Mouse (Mus musculus) cortical plate, adult 2 months (tissue): ENCODE data around the gene Acvr1b.

Experiments
- CTCF ChIP-seq: fragments of 200-500 bp; IDR thresholded peaks from 2 replicates; pipeline ENCODE4 v1.5.1; 2011; ENCODE audit warnings: mild to moderate bottlenecking, control low read depth, low read length; ENCODE audit not compliant: insufficient read depth; ENCODE audit errors: extremely low read depth
- POLR2A ChIP-seq: fragments of 200-500 bp; IDR thresholded peaks from 2 replicates; pipeline ENCODE4 v1.6.1; 2011; ENCODE audit warnings: mild to moderate bottlenecking, low read length, control low read depth; ENCODE audit not compliant: insufficient read depth; ENCODE audit errors: extremely low read depth

DNA sequence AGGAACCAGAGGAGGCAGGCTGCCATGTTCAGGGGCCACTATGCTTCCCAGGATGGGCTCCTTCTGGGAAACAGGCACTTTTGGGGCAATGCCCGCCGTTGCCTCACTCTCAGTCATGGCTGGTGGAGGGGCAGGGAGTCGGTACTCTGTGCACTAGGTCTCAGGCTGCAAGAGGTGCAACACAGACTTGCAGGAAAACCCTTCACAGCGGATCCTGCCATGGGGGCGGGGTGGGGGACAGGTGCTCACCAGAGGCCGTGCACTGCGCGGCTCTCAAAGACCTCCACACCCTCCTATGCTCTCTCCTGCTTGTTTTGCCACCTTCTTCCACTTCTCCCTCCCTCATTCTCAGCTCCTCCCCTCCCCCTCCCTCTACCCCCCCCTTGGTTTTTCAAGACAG is 31.2 kb upstream of the Acvr1b start:
- TF ChIP-seq CTCF = no peak
- no peak for TF ChIP-seq POLR2A
